Mouse (Mus musculus) embryo, embryonic 11 days (tissue): Measurements from ENCODE around the gene Srsf2.
"Not testable (repeated sequence)": the region's sequence is repeated elsewhere in the genome, so short reads cannot be mapped to it uniquely, and the experiment has no call there.

Experiments used
- DNase-seq: peaks from one replicate; pipeline ENCODE4 v3.0.0-alpha.2; 2015

The Srsf2 gene

DNA sequence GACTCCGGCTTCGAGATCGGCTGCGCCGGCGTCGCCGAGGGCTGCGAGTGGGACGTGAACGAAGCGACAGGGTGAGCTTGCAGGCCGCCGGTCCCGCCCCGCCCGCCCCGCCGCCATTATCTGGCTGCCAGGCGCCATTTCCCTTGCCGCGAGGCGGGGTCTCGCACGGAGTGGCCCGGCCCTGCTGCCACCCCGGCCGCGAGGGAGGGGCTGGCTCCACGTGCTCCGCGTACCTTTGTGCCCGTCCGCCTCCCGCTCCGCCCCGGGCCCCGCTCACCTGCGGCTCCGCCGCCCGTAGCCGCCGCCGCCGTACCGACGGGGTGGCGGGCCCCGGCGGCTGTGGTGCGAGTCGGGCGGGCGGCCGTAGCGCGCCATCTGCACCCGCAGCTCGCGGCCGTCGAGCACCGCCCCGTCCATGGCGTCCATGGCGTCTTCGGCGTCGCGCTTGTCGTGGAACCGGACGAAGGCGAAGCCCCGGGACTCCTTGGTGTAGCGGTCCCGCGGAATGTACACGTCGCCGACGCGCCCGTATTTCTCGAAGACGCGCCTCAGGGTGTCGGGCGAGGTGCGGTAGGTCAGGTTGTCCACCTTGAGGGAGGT, 503 bp downstream of the Srsf2 start, which contains the start of gene Mfsd11:
Mfsd11 (plus strand) TSS at position 150 of the 600 bp plus-strand sequence.
- peak; percentile 85 for DNase-seq

DNA sequence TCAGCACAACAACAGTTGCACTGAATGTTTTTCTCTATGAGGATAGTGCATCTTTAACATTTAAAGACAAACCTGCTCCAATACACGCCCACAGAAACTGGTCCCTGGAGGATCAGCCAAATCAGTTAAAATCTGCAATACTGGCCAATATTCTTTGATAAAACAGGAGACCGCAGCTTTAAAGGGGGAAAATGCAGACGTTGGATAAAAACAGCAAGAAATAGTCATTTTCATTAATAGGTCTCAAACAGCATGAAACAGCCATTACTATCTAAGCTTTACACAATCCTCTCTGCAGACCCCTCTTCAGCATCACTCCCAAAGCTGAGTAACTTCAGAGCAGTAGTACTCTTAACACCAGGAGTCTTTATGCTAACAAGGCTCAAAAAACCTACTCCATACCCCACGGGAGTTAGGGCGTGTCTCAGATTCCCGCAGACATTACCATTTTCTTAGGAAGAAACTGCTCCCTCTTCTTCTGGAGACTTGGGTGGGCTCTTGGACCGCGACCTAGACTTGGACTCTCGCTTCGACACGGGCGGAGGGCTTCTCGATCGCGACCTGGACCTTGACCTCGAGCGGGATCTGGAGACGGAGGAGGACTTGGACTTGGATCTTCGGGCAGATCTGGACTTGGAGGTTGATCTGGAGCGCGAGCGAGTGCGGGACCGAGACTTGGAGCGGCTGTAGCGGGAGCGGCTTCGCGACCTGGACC, 1.2 kb downstream of the Srsf2 start:
- no peak for DNase-seq

DNA sequence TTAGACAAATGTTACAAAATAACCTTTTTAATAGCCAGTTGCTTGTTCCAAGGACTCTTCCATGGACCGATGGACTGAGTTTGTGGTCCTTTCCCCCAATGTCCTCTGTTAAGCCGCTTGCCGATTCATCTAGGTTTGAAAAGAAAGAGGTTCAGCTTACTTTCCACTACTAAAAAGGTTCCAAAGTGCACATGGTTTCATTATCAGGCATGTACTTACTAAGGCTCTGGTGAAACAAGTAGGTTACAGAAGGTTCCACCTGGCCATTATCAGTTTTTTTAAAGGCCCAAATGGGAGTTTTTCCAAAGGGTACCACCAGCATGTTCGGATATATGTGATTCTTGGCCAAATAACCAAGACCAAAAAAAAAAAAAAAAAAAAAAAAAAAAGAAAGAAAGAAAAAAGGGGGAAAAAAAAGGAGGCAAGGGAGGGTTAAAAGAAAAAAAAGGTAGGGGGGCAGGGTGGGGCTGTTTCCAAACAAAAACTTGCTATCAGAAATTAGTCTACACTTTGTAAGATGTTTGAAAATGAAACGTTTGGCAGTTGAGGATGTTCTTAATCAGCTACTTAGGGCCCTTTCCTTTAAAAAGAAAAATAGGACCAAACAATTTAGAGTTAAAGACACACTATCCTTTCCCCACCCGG, 1.9 kb downstream of the Srsf2 start:
- DNase-seq, result no peak

DNA sequence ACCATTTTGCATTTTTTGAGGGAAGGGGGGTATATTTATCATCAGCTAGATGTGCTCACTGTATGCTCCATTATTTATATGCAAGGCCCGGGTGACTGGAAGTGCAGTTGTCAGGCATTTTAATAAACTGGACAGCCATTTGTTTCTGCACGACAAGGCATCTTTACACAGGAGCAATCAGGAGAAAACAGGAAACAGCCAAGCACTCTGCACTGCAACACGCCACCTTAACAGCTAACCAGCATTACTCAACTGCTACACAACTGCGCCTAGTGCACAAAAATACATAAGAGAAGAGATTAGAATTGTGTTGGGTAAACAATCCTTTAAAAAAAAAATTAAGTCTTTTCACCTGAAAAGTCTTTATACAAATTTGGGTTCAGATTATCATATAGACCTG, 2.8 kb downstream of the Srsf2 start:
- DNase-seq, result no peak

DNA sequence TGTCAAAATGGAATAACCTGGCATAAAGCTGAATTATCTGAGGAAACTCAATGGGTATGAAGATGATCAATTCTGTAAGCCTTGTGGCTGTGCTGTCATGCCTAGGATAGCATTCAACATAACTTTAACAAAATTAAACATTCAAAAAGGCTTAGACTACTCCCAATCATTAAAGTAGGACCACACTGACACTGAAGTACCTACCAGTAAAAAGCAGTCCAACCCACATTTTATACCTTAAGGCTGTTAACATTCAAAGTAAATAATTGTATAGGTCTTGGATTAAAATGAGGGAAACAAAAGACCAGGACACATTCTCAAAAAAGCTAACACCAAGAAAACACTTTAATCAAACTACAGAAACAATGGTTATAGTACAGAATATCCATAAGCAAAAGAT, 3.3 kb downstream of the Srsf2 start:
- DNase-seq, result no peak

DNA sequence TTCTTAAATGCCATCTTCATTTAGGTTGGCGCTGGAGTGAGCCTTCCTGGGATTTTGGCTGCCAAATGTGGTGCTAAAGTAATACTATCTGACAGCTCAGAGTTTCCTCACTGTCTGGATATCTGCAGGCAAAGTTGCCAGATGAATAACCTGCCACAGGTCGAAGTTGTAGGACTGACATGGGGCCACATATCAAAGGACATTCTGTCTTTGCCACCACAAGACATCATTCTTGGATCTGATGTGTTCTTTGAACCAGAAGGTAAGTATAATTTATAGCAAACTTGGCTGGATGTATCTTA, 4.1 kb downstream of the Srsf2 start:
- not testable (repeated sequence) for DNase-seq

DNA sequence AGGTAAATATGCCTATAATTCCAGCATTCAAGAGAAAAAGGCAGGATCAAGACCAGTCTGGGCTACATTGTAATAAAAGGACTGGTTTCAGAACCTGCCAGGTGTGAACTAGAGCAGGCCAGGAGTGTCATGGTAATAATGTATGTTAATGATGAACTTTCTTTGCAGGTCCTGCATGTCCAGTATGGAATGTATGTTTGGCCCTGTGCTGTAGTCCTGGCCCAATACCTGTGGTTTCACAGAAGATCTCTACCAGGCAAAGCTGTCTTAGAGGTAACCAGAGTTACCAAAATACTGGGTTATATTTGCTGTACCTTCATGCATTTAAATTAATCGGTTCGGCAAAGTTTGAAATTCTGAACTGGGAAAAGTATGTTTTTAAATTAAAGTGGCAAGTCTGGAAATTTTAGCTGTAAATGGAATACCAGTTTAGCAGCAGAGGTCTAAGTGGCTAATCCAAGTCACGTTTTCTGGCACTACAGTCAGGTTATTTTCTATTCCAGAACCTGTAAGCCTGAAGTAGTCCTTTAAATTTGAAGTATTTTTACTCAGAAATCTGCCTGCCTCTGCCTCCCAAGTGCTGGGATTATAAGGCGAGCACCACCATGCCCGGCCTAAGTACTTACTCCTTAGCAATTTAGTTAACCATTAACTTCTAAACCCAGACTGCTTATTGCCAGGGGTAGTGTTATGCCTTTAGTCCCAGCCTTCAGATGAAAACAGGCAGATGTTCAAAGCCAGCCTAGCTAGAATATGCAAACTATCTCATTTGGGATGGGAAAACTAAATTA, 4.6 kb downstream of the Srsf2 start:
- no peak for DNase-seq

DNA sequence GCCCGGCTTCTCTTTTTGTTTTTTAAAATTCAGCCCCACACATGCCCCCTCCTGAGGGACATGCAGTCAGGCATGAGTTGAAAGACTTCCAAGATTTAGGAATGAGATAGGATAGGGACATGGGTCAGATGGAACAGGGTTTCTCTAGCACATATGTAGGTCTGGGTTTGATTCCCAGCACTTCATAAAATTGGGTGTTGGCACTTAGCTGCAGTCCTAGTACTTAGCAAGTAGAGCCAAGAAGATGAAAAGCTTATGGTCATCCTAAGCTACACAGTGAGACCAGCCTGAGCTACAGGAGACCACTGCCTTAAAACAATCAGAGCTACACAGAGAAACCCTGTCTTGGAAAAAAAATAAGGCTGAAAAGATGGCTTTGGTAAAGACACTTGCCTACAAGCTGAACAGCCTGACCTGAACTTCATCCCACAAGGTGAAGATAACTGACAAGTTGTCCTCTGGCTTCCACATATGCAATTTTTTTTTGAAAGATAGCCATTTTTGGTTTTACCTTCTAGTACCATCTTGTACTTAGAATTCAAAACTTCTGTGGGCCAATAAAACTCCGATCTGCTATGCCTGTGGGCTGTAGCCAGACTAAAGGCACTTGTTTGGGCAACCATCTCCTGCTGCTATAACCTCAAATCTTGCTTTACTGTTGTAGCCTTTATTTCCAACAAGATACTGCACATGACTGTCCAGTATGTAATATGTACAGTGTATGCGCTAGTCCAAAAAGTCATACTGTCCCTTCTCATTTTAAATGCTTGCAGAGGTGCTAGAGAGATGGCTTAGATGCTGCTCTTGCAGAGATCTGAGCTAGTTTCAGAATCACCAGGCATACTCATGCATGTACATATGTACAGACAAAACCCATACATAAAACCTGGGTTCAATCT, 5.5 kb downstream of the Srsf2 start:
- no peak for DNase-seq

DNA sequence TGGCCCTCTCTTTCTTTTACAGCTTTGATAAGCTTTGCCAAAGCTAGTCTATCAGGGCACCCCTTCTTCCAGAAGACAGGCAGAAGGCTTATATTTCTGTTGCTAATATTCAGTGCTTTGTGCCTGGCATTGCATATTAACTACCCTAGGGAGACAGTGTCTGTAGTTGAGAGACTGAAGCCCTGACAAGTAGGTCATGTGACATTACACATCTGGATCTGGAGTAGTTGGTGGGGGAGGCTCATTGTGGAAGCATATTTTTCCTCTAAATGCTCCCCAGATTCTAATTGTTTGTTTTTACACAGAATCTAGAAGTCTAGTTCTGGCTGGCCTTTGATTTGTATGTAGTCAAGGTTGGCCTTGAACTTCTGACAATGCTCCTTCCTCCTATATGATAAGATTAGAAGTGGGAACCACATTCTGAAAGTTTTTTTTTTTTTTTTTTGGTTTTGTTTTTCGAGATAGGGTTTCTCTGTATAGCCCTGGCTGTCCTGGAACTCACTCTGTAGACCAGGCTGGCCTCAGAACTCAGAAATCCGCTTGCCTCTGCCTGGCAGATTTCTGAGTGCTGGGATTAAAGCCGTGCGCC, 6.2 kb downstream of the Srsf2 start:
- DNase-seq, result no peak

DNA sequence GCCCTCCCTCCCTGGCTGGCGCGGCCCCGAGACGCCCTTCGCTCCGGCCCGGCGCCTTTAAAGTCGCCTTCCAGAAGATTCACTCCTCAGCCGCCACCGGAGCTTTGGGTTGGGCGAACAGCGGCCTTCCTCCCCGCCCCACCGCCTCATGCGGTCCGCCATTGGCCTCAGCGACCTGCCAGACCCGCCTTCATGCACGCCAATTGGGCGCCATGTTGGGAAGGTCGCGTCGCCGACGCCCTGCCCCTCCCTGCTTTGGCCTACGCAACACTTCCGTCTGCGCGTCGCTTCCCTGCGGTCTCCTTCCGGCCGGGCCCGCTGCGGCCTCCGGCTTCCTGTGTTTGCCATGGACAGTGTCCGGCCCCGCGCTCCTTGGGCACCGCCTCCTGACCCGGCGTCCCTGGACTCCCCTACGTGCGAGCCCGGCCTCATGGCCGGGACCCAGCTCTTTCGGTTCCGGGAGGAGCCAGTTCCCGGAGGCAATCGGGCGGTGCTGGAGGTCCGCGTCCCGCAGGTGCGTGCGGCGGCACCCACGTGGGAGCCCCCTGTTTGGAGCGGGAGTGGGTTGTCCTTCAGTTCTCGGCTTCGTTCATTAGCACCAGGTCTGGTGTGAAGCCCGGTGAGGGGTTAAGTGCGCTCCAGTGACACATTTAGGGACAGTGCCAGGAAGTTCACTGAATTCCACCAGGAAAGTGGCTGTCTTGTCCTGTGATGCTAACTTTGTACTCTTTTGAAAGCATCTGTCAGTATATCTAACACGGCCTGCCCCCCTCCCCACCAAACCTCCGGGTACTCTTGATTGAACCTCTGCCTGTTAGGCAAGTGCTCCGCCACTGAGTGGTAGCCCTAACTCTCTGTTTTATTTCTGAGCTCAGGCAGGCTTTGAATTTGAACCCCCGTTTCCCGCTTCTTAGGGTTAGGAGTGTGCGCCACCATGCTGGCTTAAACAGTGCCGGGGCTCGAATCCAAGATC, 9.3 kb downstream of the Srsf2 start, which contains the start of the genes Mettl23 and Jmjd6:
Mettl23 (plus strand) TSS at position 18 of the 973 bp plus-strand sequence.
Jmjd6 (minus strand) TSS at position 189 of the 973 bp plus-strand sequence.
- peak; percentile 98 for DNase-seq

DNA sequence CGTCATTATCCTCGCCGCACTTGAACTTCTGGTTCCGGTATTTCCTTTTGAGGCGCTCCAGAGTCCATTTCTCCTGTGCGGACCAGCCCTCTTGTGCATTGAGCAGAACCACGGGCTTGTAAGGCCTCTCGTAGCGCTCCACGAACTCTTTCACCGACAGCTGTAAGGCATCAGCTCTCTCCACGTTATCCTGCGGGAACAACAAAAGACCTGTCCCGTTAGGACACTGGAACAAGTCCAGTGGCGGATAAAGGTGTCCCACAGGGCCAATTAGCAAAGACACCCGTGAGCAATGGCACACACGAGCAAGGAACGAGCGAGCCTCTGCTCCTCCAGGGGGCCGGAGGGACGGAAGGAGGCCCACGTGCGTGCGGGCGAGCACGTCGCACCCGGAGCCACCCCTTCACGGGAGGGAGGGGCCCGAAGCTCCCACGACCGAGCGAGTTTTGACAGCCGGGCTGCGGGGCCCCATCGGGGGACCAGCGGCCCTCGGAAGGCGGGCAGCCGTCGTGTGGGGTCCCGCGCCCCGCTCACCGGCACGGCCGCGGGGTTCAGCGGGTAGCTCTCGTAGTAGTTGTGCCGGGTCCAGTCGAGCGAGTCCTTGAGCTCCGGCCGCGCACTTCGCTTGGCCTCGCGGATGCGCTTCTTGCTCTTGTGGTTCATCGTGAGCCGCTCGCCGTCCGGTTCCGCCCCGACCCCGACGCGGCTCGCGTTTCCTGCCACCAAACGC, 10.2 kb downstream of the Srsf2 start:
- DNase-seq, result peak; percentile 80

DNA sequence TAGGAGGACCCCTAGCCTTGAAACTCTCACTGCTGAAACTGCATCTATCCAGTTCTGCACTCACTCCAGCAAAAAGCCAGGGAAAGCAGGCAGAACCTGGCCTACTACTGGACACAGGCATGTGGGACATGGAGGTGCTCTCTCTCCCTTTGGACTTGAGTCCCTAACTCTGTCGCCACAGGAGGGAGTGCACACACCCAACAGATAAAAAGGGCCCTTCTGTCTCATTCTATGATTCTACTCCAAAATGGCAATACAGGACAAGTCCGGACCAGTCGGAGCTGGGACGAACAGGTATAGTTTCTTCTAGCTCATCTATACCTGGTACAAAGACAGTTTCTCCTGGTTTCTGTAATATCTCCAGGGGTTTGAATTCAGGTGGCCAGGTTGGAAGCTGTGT, 12.1 kb downstream of the Srsf2 start:
- no peak for DNase-seq

DNA sequence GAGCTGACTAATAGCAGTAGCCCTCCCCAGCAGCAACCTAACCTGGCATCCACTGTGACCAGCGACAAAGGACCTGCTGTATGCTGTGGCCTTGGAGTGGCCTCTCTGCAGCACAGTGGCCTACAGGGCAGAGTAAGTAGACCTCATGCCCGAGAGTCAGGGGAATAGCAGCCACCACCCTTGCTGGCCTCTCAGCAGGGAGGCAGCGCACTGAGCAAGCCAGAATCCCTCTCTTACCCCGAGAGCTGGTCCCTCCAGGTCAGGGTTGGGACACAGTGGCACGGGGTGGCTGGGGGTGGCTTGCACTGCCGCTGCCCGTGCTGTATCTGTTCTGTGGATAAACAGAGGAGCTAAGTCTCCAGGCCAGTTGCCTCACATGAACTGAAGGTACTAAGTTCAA, 13.3 kb downstream of the Srsf2 start:
- DNase-seq, result no peak

DNA sequence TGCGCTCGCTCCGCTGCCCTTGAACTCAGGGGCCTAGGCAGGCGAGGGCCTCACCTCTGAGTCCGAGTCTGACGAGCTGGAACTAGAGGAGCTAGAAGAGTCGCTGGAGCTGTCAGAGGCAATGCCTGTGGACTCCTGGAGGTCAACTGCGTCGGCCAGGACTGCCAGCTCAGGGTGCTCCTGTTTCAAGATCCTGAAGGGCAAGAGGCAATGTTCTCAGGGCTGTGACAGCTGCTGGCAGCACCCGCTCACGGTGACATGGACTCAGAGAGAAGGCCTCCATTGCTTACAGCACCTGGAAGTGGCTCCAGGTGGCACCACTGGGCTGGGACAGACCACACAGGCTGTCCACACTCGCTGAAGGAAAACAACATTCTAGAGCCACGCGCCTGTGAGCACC, 14.0 kb downstream of the Srsf2 start:
- DNase-seq, result no peak

DNA sequence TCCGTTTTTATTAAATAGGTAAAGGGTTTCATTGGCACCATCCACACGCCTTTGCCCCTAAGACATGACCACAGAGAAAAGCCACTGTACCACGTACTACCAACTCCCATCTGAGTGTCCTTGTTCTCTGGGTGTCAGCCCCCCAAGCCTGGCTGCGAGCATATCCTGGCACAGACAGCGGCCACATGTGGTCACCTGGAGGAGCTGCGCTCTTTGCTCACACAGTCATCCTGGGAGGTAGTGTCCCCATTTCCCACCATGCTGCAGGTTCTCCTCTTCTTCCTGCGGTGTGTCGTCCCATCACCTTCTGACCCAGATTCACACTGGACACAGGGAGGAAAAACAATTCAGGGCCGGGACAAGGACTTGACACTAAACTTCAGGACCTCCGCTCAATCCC, 15.5 kb downstream of the Srsf2 start:
- DNase-seq, result no peak

DNA sequence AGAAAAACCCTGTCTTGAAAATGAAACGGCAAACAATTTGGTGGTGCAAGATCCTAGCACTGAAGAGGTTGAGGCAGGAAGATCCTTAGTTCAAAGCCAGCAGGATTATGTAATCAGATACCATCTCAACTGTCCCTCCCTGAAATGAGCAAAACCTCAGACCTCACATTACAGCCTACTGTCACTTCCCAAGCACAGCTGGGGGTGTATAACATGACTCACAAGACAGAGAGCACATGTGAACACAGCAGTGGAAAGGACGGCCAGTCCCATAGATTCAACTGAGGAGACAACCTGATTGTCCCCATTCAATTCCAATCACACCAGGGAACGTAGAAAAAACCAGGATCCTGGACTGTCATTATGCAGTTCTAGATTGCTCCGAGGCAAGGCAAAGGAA, 16.6 kb downstream of the Srsf2 start:
- DNase-seq, result no peak

DNA sequence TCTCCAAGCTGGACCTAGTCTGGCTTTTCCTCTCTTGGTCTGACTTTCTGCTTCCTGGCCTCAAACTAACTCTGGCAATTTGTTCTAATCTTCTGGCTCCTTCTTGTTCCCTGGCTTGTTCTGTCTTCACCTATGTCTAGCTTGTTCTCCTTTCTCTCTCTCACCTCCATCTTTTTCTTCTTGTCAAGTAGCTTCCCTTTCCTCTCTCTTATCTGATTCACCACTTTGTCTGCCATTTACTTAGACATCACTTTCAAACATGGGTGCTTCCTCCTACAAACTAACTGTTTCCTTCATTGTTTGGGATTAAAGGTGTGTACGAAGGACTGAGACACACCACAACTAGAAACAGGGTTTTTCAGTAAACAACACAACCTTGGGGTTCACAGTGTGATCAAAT, 17.9 kb downstream of the Srsf2 start:
- DNase-seq, result no peak

DNA sequence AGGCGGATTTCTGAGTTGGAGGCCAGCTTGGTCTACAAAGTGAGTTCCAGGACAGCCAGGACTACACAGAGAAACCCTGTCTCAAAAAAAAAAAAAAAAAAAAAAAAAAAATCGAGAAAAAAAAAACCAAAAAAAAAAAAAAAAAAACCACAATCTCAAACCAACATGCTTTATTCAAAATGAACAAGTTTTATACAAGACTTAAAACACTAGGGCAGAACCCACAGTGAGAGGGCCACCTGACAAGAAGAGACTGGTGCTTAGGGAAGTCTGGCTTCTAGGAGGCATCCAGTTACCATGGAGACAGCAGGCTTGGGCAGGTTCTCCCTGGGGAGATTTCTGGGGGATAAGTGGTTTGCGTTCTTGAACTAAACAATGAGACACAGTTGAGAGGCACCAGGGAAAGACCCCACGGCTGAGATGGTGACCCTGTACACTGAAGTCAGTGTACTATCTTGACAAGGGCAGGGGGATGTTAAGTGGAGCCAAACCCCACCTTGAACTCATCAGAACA, 20.7 kb downstream of the Srsf2 start:
- DNase-seq, result peak; percentile 70

DNA sequence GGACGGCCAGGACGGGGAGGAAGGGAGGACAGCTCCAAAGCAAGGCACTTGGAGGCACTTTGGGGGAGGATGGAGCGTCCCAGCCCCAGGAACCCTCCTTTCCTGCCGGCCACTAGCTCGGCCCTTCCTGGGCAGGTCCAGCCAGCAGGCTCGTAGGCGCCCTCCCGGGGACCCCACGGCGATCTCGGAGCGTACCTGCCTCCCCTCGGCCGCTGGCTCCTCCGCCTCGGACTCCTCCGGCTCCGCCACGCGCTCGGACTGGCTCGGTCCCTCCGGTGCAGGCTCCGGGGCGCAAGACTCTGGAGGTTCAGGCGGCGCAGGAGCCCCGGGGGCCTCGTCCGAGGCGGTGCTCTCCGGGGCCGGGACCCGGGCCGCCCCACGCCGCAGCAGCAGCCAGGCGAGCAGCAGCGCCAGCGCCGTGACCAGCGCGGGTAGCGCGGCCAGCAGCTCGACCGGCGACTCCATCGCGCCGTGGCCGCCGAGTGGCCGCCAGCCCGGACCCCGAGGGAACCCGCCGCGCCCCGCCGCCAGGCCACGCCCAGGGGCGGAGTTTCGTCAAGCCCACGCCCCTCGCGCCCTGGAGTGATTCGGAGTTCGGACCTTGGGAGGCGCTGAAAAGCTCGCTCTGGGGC, 25.2 kb downstream of the Srsf2 start, which contains the start of gene Mxra7:
Mxra7 (minus strand) TSS at position 513 of the 632 bp plus-strand sequence.
- DNase-seq, result peak; percentile 89
